Mouse (Mus musculus) neural tube, embryonic 11.5 days (tissue): ENCODE results near the gene Chtop. TPM values are rescaled to one million over a fixed set of nuclear protein-coding genes. Genes with fewer than 3 reads are reported as not detected.

Source experiments
- ATAC-seq: fragments of 200-750 bp; cut with Nextera tagmentation; 2 replicates; pipeline ENCODE4 v1.8.0; 2017; ENCODE audit warnings: moderate number of reproducible peaks, mild to moderate bottlenecking, moderate TSS enrichment, moderate library complexity; ENCODE audit not compliant: insufficient read depth, low FRiP score, low TSS enrichment
- DNase-seq: peaks from one replicate; pipeline ENCODE4 v3.0.0-alpha.2; 2015; ENCODE audit warnings: low spot score
- H3K27ac ChIP-seq: fragments of 300-500 bp; sonication (generic); 2 replicates; pipeline ENCODE4 v1.5.1; 2014; ENCODE audit warnings: low read depth, mild to moderate bottlenecking, low read length
- H3K27me3 ChIP-seq: fragments of 300-500 bp; sonication (generic); 2 replicates; pipeline ENCODE4 v1.6.1; 2014; ENCODE audit warnings: mild to moderate bottlenecking, low read length, mixed read lengths; ENCODE audit not compliant: control insufficient read depth, insufficient read depth
- H3K36me3 ChIP-seq: fragments of 300-500 bp; sonication (generic); 2 replicates; pipeline ENCODE4 v1.6.1; 2014; ENCODE audit warnings: mild to moderate bottlenecking, low read length, moderate library complexity, mixed read lengths; ENCODE audit not compliant: control insufficient read depth, insufficient read depth
- H3K4me1 ChIP-seq: fragments of 300-500 bp; sonication (generic); 2 replicates; pipeline ENCODE4 v1.6.1; 2014; ENCODE audit warnings: low read length, mixed read lengths; ENCODE audit not compliant: control insufficient read depth, insufficient read depth
- H3K4me2 ChIP-seq: fragments of 300-500 bp; sonication (generic); 2 replicates; pipeline ENCODE4 v1.6.1; 2014; ENCODE audit warnings: low read depth, mild to moderate bottlenecking, moderate library complexity
- H3K4me3 ChIP-seq: fragments of 300-500 bp; sonication (generic); 2 replicates; pipeline ENCODE4 v1.5.1; 2014; ENCODE audit warnings: low read depth, low read length
- H3K9ac ChIP-seq: fragments of 300-500 bp; sonication (generic); 2 replicates; pipeline ENCODE4 v1.6.1; 2014; ENCODE audit warnings: mild to moderate bottlenecking, low read length
- H3K9me3 ChIP-seq: fragments of 300-500 bp; sonication (generic); 2 replicates; pipeline ENCODE4 v1.6.1; 2016; ENCODE audit warnings: low read length; ENCODE audit not compliant: control insufficient read depth
- WGBS: fragments of 180-500 bp; shearing (Covaris S2); extraction: QIAGEN DNeasy Blood & Tissue Kit; methylation state at CpG from one replicate; pipeline ENCODE4 v1.1.7; 2014; 5-methylcytosine and 5-hydroxymethylcytosine counted together
- polyA plus RNA-seq: library from polyadenylated mRNA; unstranded; fragments of >200 nt; fragmentation: Nextera tagmentation; extraction: Ambion mirVana; gene quantifications from 2 replicates; pipeline ENCODE4 v1.2.1, GENCODE M21; 2014

The Chtop gene
- polyA plus RNA-seq, 1 experiment from 2014 or later, result 133 TPM

DNA sequence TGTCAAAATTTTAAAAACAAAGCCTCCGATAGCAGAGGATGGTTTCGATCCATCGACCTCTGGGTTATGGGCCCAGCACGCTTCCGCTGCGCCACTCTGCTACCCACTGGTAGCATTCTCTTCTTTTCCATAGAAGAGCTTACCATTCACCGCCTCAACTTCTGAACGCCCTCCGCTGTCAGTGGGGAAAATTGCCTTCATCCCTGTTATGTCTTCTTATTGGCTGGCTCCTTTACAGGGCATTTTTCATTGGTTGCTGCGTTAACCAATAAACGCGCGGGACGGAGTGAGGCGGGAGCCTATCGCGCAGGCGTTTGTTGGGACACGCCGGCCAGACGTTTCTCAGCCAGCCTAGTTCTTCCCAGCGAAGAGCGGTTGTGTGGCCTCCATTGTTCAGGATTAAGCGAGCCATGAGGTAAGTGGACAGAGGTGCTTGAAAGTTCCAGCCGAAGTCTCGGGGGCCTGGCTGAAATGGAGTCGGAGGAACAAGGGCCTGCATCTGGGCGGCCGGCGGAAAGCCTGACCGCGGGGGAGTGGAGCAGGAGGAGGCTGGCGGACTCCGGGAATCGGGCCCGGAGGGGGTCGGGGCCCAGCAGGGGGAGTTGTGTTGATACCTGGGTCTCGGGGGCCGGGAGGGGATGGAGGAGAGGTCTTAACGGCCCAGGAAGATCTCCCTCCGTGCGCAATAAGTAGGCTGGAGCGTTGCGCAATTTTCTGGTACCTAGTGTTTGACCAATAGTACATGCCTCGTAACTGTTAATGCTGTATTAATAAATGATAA lies 33.3 kb downstream of the Chtop start, which contains the start of gene Ilf2:
Gene Ilf2 (plus strand): TSS at position 296 of the 781 bp plus-strand sequence.
- peak within 1 kb of the TSS; percentile 42 for H3K4me2 ChIP-seq
- peak within 1 kb of the TSS; percentile 93 for H3K27ac ChIP-seq
- DNase-seq, result peak; percentile 97
- peak within 1 kb of the TSS; percentile 84 for H3K4me3 ChIP-seq
- H3K4me1 ChIP-seq, result peaks cover 4% of the 10 kb centered on the region
- peak; percentile 99 for ATAC-seq
- H3K9ac ChIP-seq, result peak within 1 kb of the TSS; percentile 95
- under 1% methylated on average over 45 of the region's 45 CpGs for WGBS
- H3K27me3 ChIP-seq, result no peaks in the 10 kb centered on the region
- peaks cover 18% of the 10 kb centered on the region for H3K36me3 ChIP-seq
- no peaks in the 10 kb centered on the region for H3K9me3 ChIP-seq

DNA sequence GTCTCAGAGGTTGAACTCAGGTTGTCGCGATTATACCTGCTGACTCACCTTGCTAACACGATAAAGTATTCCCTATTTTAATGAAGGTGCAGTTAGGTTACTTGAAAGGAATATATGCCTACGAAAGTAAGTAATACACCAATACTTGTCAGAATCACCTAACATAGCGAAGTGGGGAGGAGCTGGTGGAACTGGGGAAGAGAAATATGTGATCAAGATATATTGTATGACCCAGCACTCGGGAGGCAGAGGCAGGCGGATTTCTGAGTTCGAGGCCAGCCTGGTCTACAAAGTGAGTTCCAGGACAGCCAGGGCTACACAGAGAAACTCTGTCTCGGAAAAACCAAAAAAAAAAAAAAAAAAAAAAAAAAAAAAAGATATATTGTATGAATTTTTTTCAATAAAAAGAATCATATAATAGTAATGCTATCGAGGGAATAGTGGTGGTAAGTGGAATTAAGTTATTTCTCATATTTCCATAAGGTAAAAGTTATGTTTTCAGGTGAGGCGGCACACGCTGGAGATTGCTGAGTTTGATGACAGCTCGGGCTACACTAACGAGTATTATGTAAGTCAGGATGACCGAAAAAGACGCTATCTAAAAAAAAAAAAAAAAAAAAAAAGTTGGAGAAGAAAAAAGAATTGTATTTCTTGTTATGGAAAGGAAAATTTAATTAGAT lies 34.0 kb downstream of the Chtop start:
- peak overlapping the region; percentile 19 for H3K4me3 ChIP-seq
- no peak for DNase-seq
- H3K4me2 ChIP-seq, result peak overlapping the region; percentile 33

DNA sequence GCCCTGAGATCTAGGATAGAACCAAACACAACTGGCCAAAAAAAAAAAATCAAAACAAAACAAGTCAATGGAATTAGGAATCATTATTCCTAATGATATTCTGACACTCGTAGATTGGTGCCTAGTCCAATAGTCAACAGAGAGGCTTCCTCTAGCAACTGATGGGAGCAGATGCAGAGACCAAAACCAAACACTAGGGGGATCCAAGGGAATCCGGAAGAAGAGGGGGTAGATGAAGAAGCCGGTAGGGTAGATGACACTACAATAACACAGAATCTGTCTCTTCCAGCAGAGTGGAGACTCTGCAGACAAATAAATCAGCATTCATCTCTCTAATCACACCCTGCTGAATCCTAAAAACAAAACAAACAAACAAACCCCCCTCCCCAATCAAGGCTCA lies 37.1 kb downstream of the Chtop start:
- Histone ChIP-seq H3K27me3 (no peaks in the 10 kb centered on the region), H3K27ac (no peak overlapping the region), H3K4me2 (no peak overlapping the region), H3K9ac (no peak overlapping the region), H3K9me3 (no peaks in the 10 kb centered on the region), H3K4me3 (no peak overlapping the region), H3K36me3 (no peaks in the 10 kb centered on the region), H3K4me1 (peaks cover 3% of the 10 kb centered on the region)
- ATAC-seq (no peak), DNase-seq (no peak)
- WGBS, result 38% methylated on average over 3 of the region's 3 CpGs

More for the DNA sequence above, 34.0 kb downstream of the Chtop start:
- no peak overlapping the region for H3K9ac ChIP-seq
- H3K9me3 ChIP-seq, result no peaks in the 10 kb centered on the region
- WGBS, result 43% methylated on average over 15 of the region's 16 CpGs
- peak; percentile 37 for ATAC-seq
- H3K36me3 ChIP-seq, result peaks cover 15% of the 10 kb centered on the region
- no peak overlapping the region for H3K27ac ChIP-seq
- H3K27me3 ChIP-seq, result no peaks in the 10 kb centered on the region
- H3K4me1 ChIP-seq, result peaks cover 4% of the 10 kb centered on the region

DNA sequence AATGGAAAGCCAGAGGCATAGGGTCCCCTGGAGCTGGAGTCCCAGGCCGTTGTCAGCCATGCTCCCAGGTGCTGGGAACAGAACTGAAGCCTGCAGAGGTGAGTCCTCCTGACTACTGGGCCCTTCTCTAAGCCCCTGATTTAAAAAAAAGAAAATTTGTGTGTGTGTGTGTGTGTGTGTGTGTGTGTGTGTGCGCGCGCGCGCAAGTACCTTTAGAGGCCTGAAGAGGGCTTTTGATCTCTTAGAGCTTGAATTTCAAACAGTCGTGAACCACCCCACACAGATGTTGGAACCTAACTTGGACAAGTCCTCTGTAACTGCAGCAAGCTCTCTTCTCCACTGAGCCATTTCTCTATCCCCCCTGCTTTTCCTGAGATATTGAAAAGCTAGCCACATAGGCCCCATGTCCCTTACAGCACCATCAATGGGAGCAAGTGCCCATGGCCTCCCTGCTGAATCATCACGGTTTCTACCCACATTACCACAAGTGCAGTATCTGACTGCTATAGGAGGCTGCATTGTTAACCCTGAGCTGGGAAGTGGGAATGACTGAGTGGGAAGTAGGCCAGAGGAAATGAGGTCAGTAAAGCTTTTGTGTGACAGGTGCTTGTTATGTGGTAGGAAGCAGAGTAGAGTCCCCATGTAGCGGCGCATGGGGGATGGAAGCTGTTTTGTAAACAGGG lies 41.5 kb downstream of the Chtop start:
- Histone ChIP-seq H3K36me3 (no peaks in the 10 kb centered on the region), H3K4me2 (no peak overlapping the region), H3K4me1 (0 out of 2 replicates have a peak, but pooled peaks cover 3% of the 10 kb centered on the region), H3K27ac (no peak overlapping the region), H3K9ac (no peak overlapping the region), H3K27me3 (peaks cover 34% of the 10 kb centered on the region), H3K9me3 (no peaks in the 10 kb centered on the region), H3K4me3 (no peak overlapping the region)
- DNase-seq, result no peak
- no peak for ATAC-seq
- WGBS, result 94% methylated on average over 10 of the region's 10 CpGs

DNA sequence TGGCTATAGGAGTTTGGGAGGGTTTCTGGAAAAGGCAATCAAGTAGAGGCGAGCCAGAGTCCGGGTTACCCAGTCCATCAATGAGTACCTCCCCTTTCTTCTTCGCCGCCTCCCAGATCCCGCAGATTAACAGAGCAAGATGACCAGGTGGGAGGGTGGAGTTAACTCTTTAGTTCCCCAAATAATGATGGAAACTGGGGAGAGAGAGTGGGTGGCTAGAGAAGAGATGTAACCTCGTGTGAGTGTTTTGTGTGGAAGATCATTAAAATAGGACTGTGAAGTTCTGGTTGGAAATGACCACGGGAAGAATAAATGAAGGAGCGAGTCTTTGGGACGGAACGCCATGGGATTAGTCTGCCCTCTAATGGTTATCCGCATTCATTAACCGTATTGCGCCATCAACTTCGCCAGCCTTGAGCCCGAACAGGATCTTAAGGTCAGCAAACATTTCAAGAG lies 43.0 kb downstream of the Chtop start:
- H3K27ac ChIP-seq, result no peak overlapping the region
- peak overlapping the region; percentile 47 for H3K4me3 ChIP-seq
- peak; percentile 53 for DNase-seq
- H3K9me3 ChIP-seq, result no peaks in the 10 kb centered on the region
- no peak overlapping the region for H3K9ac ChIP-seq
- H3K36me3 ChIP-seq, result no peaks in the 10 kb centered on the region
- peak; percentile 59 for ATAC-seq
- 0 out of 2 replicates have a peak, but pooled peaks cover 3% of the 10 kb centered on the region for H3K4me1 ChIP-seq
- H3K4me2 ChIP-seq, result peak overlapping the region; percentile 53
- WGBS, result under 1% methylated on average over 15 of the region's 15 CpGs
- H3K27me3 ChIP-seq, result peaks cover 35% of the 10 kb centered on the region

- Histone ChIP-seq H3K27me3 (peaks cover 35% of the 10 kb centered on the region), H3K9me3 (no peaks in the 10 kb centered on the region), H3K4me3 (peak within 1 kb of the TSS; percentile 47), H3K4me2 (peak within 1 kb of the TSS; percentile 53), H3K9ac (peak within 1 kb of the TSS; percentile 41), H3K36me3 (no peaks in the 10 kb centered on the region), H3K4me1 (0 out of 2 replicates have a peak, but pooled peaks cover 3% of the 10 kb centered on the region), H3K27ac (no peak within 1 kb of the TSS)
- DNase-seq (peak; percentile 38), ATAC-seq (peak; percentile 56)
- WGBS, result 0% methylated on average over 21 of the region's 49 CpGs
Observed at GRCm38 (mm10) chr3:90465686-90466310, 43.5 kb downstream of the Chtop start, which contains the start of gene Npr1. Gene Npr1, minus strand, starts transcription at chr3:90465866.

DNA sequence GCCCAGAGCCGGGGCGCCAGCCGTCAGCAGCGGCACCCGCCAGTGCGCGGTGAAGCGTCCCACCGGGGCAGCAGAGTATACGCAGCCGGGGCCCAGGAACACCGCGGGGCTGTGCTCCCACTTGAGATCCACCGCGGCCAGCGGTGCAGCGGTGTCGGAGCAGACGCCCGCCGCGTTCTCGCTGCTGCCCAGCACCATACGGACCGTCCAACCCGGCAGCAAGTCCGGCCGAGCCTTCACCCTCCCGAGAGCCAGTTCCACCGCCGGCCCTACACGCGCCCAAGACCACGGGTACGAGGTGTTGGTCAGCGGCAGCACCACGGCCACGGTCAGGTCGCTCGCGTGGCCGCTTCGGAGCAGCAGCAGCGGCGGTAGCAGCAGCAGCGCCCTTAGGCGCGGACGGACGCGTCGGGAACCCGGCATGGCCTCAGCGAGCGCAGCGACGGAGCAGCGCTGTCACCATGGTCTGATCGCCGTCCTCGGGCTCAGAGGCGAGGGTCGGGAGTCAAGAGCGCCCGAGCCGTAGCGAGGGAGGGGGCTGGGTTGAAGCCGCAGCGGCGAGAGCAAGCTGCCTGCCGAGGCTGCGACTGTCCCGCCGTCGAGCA lies 44.1 kb downstream of the Chtop start:
- Histone ChIP-seq H3K9me3 (no peaks in the 10 kb centered on the region), H3K4me3 (peak overlapping the region; percentile 47), H3K9ac (peak overlapping the region; percentile 41), H3K4me1 (0 out of 2 replicates have a peak, but pooled peaks cover 3% of the 10 kb centered on the region), H3K4me2 (peak overlapping the region; percentile 53), H3K27me3 (peaks cover 35% of the 10 kb centered on the region), H3K27ac (no peak overlapping the region), H3K36me3 (no peaks in the 10 kb centered on the region)
- ATAC-seq, result peak; percentile 54; the same call in 1 of the 2 replicates
- WGBS, result 2% methylated on average over 75 of the region's 75 CpGs
- peak; percentile 47 for DNase-seq
